Mouse (Mus musculus) stomach, embryonic 14.5 days (tissue): ENCODE measurements around the gene Cib1. TPM values are rescaled to one million over a fixed set of nuclear protein-coding genes. Genes with fewer than 3 reads are reported as not detected.

Experiments
- ATAC-seq: fragments of 200-750 bp; cut with Nextera tagmentation; 2 replicates; pipeline ENCODE4 v1.8.0; 2017; ENCODE audit warnings: low read depth, moderate TSS enrichment; ENCODE audit not compliant: insufficient number of reproducible peaks, insufficient read depth, low FRiP score
- H3K27ac ChIP-seq: fragments of 300-500 bp; sonication (generic); 2 replicates; pipeline ENCODE4 v1.5.1; 2014; ENCODE audit warnings: mild to moderate bottlenecking, low read length, moderate library complexity, mixed read lengths
- H3K27me3 ChIP-seq: fragments of 300-500 bp; sonication (generic); 2 replicates; pipeline ENCODE4 v1.6.1; 2014; ENCODE audit warnings: low read length, control low read depth, mixed read lengths; ENCODE audit not compliant: control insufficient read depth, insufficient read depth
- H3K36me3 ChIP-seq: fragments of 300-500 bp; sonication (generic); 2 replicates; pipeline ENCODE4 v1.6.1; 2014; ENCODE audit warnings: mild to moderate bottlenecking, control low read depth, low read length, moderate library complexity, mixed read lengths; ENCODE audit not compliant: control insufficient read depth, insufficient read depth
- H3K4me1 ChIP-seq: fragments of 300-500 bp; sonication (generic); 2 replicates; pipeline ENCODE4 v1.6.1; 2014; ENCODE audit warnings: low read length, control low read depth, mixed read lengths; ENCODE audit not compliant: control insufficient read depth, insufficient read depth
- H3K4me2 ChIP-seq: fragments of 300-500 bp; sonication (generic); replicated peaks from 2 replicates; pipeline ENCODE4 v1.6.1; 2014; ENCODE audit warnings: low read depth, low read length, control low read depth
- H3K4me3 ChIP-seq: fragments of 300-500 bp; sonication (generic); 2 replicates; pipeline ENCODE4 v1.5.1; 2014; ENCODE audit warnings: low read depth, low read length, control low read depth
- H3K9ac ChIP-seq: fragments of 300-500 bp; sonication (generic); replicated peaks from 2 replicates; pipeline ENCODE4 v1.6.1; 2014; ENCODE audit warnings: low read depth, mild to moderate bottlenecking, control low read depth, low read length, moderate library complexity, mixed read lengths
- H3K9me3 ChIP-seq: fragments of 300-500 bp; sonication (generic); 2 replicates; pipeline ENCODE4 v1.6.1; 2016; ENCODE audit warnings: low read depth, low read length, control low read depth; ENCODE audit not compliant: control insufficient read depth
- WGBS: fragments of 180-500 bp; shearing (Covaris S2); extraction: QIAGEN DNeasy Blood & Tissue Kit; methylation state at CpG from one replicate; pipeline ENCODE4 v1.1.7; 2014; 5-methylcytosine and 5-hydroxymethylcytosine counted together
- polyA plus RNA-seq: library from polyadenylated mRNA; unstranded; fragments of >200 nt; fragmentation: Nextera tagmentation; extraction: Ambion mirVana; gene quantifications from 2 replicates; pipeline ENCODE4 v1.2.1, GENCODE M21; 2014

Cib1 gene
- polyA plus RNA-seq, 1 experiment from 2014 or later, result 112 TPM

DNA sequence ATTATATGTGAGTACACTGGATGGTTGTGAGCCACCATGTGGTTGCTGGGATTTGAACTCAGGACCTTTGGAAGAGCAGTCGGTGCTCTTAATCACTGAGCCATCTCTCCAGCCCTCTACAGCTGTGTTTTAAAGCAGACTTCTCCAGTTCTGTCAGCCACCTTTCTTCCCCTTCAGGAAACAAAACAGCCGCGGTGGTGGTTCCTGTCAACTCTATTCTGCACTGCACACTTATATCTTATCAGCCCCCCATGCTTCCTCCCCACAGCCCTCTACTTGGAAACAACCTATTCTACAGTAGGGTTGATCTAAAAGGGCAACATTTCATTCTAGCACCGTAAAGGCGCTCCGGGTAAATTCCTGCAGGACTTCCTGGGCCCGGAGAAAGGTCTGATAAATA is 14.2 kb upstream of the Cib1 start:
- H3K27me3 ChIP-seq, result no peaks in the 10 kb centered on the region
- ATAC-seq, result no peak
- no peak overlapping the region; the same call in 1 of the 2 replicates for H3K27ac ChIP-seq
- H3K36me3 ChIP-seq, result no peaks in the 10 kb centered on the region
- no peaks in the 10 kb centered on the region for H3K9me3 ChIP-seq
- peak overlapping the region; percentile 44 for H3K4me2 ChIP-seq
- WGBS, result 39% methylated on average over 7 of the region's 7 CpGs
- H3K9ac ChIP-seq, result no peak overlapping the region
- no peaks in the 10 kb centered on the region for H3K4me1 ChIP-seq
- H3K4me3 ChIP-seq, result peak overlapping the region; percentile 38

- WGBS, result 0% methylated on average over 48 of the region's 48 CpGs
- peak within 1 kb of the TSS; percentile 44 for H3K4me2 ChIP-seq
- peak within 1 kb of the TSS; percentile 38 for H3K4me3 ChIP-seq
Measured at GRCm38 (mm10) chr7:80246148-80246721, 13.6 kb upstream of the Cib1 start, which contains the start of gene Ttll13. Ttll13 (plus strand) TSS chr7:80246376.

DNA sequence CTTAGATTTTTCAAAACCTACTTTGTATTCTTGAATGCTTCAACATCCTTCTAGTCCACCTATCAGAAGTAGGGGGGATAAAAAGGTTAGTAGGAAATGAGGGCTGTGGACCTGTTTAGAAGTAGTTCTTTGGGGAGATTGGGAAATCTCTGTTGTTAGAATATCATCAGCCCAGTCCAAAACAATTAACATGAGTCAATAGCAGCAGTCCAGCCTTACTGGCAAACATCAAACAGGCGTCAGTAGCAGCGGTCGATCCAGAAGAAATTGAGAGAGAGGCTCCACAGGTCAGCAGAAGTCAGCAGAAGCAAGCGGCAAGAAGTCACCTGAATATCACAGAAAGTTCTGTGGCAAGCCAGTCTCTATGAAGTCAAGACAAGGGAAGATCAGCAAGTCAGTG is 12.2 kb upstream of the Cib1 start:
- H3K4me3 ChIP-seq, result no peak overlapping the region
- H3K27me3 ChIP-seq, result no peaks in the 10 kb centered on the region
- no peaks in the 10 kb centered on the region for H3K4me1 ChIP-seq
- WGBS, result 91% methylated on average over 4 of the region's 4 CpGs
- H3K36me3 ChIP-seq, result no peaks in the 10 kb centered on the region; the same call in 1 of the 2 replicates
- H3K9me3 ChIP-seq, result no peaks in the 10 kb centered on the region
- no peak overlapping the region for H3K9ac ChIP-seq
- H3K4me2 ChIP-seq, result no peak overlapping the region
- ATAC-seq, result no peak
- no peak overlapping the region for H3K27ac ChIP-seq

More at GRCm38 (mm10) chr7:80246148-80246721, 13.6 kb upstream of the Cib1 start, which contains the start of gene Ttll13:
- peak; percentile 96 for ATAC-seq
- Histone ChIP-seq H3K27ac (peak within 1 kb of the TSS; percentile 12), H3K9me3 (no peaks in the 10 kb centered on the region), H3K4me1 (no peaks in the 10 kb centered on the region), H3K36me3 (no peaks in the 10 kb centered on the region), H3K9ac (peak within 1 kb of the TSS; percentile 26; the same call in 1 of the 2 replicates), H3K27me3 (no peaks in the 10 kb centered on the region)

DNA sequence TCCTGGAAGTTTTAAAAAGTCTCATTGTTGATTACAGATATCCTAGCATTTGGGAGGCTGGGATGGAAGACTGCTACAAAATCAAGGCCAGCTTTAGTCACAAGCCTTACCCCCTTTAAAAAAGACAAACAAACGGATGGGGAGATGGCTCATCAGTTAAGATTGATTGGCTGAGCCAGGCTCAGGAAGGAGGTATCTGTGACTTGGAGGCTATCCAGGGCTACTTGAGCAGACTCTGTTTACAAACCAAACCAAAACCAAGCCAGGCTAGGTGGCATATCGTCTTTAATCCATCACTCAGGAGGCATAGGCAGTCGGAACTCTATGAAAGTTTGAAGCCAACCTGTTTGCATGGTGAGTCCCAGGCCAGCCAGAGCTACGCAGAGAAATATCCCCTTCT is 9.0 kb upstream of the Cib1 start:
- 62% methylated on average over 4 of the region's 4 CpGs for WGBS
- Histone ChIP-seq H3K9me3 (no peaks in the 10 kb centered on the region), H3K27me3 (no peaks in the 10 kb centered on the region), H3K36me3 (peaks cover 12% of the 10 kb centered on the region), H3K9ac (no peak overlapping the region), H3K4me3 (no peak overlapping the region), H3K4me2 (no peak overlapping the region), H3K4me1 (no peaks in the 10 kb centered on the region), H3K27ac (no peak overlapping the region)
- no peak for ATAC-seq

GRCm38 (mm10) chr7:80238542-80238941 is 5.9 kb upstream of the Cib1 start:
- peaks cover 5% of the 10 kb centered on the region; the same call in 1 of the 2 replicates for H3K4me1 ChIP-seq
- no peaks in the 10 kb centered on the region for H3K27me3 ChIP-seq
- H3K27ac ChIP-seq, result no peak overlapping the region
- H3K9ac ChIP-seq, result no peak overlapping the region
- no peak overlapping the region for H3K4me2 ChIP-seq
- no peak overlapping the region for H3K4me3 ChIP-seq
- H3K9me3 ChIP-seq, result no peaks in the 10 kb centered on the region
- no peak for ATAC-seq
- peaks cover 12% of the 10 kb centered on the region for H3K36me3 ChIP-seq
- 86% methylated on average over 10 of the region's 10 CpGs for WGBS

GRCm38 (mm10) chr7:80233799-80234198 is 1.2 kb upstream of the Cib1 start:
- Histone ChIP-seq H3K4me2 (peak overlapping the region; percentile 68), H3K9ac (no peak overlapping the region)
- ATAC-seq, result no peak

DNA sequence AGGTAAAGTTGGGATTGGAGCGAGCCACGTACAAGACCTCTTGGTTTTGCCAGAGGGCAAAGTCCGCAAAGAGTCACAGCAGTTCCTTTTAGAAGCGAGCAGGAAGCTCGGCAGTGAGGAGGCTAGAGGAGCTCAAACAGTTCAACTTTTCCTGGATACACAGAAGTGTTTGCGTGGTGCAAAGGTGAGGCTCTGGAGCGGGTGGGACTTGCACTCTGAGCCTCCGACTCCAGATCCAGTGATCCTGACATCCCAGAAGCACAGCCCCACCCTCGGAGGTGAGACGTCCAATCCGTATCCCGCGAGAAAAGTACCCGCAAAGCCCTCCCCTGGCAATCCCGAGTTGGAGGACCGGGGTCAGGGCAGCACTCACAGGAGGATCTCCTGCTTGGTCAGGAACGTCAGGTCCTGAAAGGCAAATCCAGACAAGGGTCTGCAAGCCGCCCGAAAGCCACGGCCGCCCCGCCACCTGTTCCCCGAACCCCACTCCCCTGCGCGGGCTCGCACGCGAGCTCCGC is 583 bp downstream of the Cib1 start:
- Histone ChIP-seq H3K4me2 (peak overlapping the region; percentile 68), H3K4me3 (peak overlapping the region; percentile 55), H3K27ac (peak overlapping the region; percentile 48; the same call in 1 of the 2 replicates), H3K9me3 (no peaks in the 10 kb centered on the region), H3K4me1 (peaks cover 12% of the 10 kb centered on the region; the same call in 1 of the 2 replicates), H3K36me3 (peaks cover 2% of the 10 kb centered on the region; the same call in 1 of the 2 replicates), H3K9ac (no peak overlapping the region; the same call in 1 of the 2 replicates), H3K27me3 (no peaks in the 10 kb centered on the region)
- ATAC-seq, result peak; percentile 28
- under 1% methylated on average over 29 of the region's 29 CpGs for WGBS

More at GRCm38 (mm10) chr7:80233799-80234198, 1.2 kb upstream of the Cib1 start:
- 78% methylated on average over 9 of the region's 9 CpGs for WGBS
- Histone ChIP-seq H3K27ac (no peak overlapping the region), H3K4me3 (peak overlapping the region; percentile 55; the same call in 1 of the 2 replicates), H3K9me3 (no peaks in the 10 kb centered on the region), H3K36me3 (peaks cover 6% of the 10 kb centered on the region), H3K27me3 (no peaks in the 10 kb centered on the region), H3K4me1 (peaks cover 12% of the 10 kb centered on the region; the same call in 1 of the 2 replicates)

GRCm38 (mm10) chr7:80230196-80230595 is 2.4 kb downstream of the Cib1 start:
- Histone ChIP-seq H3K36me3 (peaks cover 9% of the 10 kb centered on the region; the same call in 1 of the 2 replicates), H3K4me3 (no peak overlapping the region), H3K4me2 (no peak overlapping the region), H3K9ac (no peak overlapping the region), H3K27ac (no peak overlapping the region), H3K9me3 (no peaks in the 10 kb centered on the region), H3K27me3 (no peaks in the 10 kb centered on the region), H3K4me1 (peaks cover 12% of the 10 kb centered on the region; the same call in 1 of the 2 replicates)
- no peak for ATAC-seq
- 83% methylated on average over 6 of the region's 6 CpGs for WGBS
